Mouse (Mus musculus): ENCODE measurements around the gene St6galnac4. TPM values are rescaled to one million over a fixed set of nuclear protein-coding genes. Genes with fewer than 3 reads are reported as not detected.
A peak's percentile ranks its signal among the peaks of the same experiment; 100 is the strongest.

St6galnac4 gene
- polyA plus RNA-seq, 1 experiment from 2014 or later, result 15.7 TPM

DNA sequence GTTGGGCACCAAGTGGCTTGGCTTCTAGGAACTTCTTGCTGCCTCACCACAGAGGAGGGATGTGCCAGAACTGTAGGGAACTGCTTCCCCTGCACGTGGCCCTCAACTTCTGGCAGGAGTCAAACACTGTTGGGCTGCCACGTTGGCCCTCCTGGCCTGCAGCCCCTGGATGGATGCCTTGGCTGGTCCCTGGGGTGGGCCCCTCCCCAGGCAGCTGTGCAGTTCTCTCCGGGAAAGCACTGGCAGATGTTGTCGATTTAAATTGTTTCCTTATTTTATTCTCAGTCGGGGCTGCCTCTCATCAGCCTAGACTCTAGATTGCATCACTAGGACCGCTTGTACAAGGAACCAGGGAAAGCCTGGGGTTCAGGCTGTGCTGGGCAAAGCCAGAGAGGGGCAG lies 37.1 kb upstream of the St6galnac4 start:
- peaks cover 28% of the 10 kb centered on the region for H3K4me1 ChIP-seq
- peaks cover 27% of the 10 kb centered on the region for H3K36me3 ChIP-seq (replicated peaks)
- DNase-seq (ENCODE audit: extremely low spot score, low spot score), result no peak
- H3K9me3 ChIP-seq, result no peaks in the 10 kb centered on the region
- H3K27me3 ChIP-seq (ENCODE audit: poor library complexity, severe bottlenecking), result no peaks in the 10 kb centered on the region
- WGBS, result 69% methylated on average over 6 of the region's 6 CpGs
- H3K4me3 ChIP-seq, result no peak overlapping the region
- no peak overlapping the region for H3K27ac ChIP-seq

DNA sequence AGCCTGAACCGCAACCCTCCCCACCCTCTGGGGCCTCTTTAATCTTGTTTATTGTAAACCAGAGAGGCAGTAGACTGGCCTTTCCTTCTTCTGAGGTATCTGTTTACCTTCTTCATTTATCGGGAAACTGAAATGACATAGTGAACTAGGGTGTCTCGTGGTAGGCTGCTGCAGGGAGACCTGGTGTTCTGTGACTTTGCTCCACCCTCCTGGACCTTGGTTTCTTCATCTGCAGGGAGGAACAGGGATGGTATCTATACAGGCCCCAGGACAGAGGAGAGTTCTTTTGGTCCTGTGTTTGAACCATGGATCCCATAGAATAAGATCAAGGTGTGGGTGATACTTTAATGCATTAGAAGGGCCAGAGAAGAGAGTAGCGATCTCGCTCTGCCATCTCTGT lies 35.7 kb upstream of the St6galnac4 start:
- DNase-seq (ENCODE audit: extremely low spot score, low spot score), result no peak
- H3K36me3 ChIP-seq (replicated peaks), result peaks cover 13% of the 10 kb centered on the region; the same call in 1 of the 2 replicates
- peaks cover 39% of the 10 kb centered on the region for H3K4me1 ChIP-seq

GRCm38 (mm10) chr2:32553592-32554148 lies 33.2 kb upstream of the St6galnac4 start:
- DNase-seq (ENCODE audit: extremely low spot score, low spot score), result no peak
- Histone ChIP-seq H3K9me3 (no peaks in the 10 kb centered on the region), H3K27ac (peak overlapping the region; percentile 27; the same call in 1 of the 2 replicates), H3K4me1 (peaks cover 38% of the 10 kb centered on the region), H3K27me3 (ENCODE audit: poor library complexity, severe bottlenecking) (no peaks in the 10 kb centered on the region), H3K4me3 (no peak overlapping the region), H3K36me3 (replicated peaks) (peaks cover 7% of the 10 kb centered on the region)
- WGBS, result 83% methylated on average over 7 of the region's 7 CpGs

More for the DNA sequence above, 35.7 kb upstream of the St6galnac4 start:
- Histone ChIP-seq H3K4me3 (no peak overlapping the region), H3K27me3 (ENCODE audit: poor library complexity, severe bottlenecking) (no peaks in the 10 kb centered on the region), H3K27ac (no peak overlapping the region), H3K9me3 (no peaks in the 10 kb centered on the region)
- WGBS, result 92% methylated on average over 5 of the region's 5 CpGs

- no peak for DNase-seq (ENCODE audit: extremely low spot score, low spot score)
- H3K4me3 ChIP-seq, result no peak overlapping the region
- H3K27ac ChIP-seq, result peak overlapping the region; percentile 60
- H3K9me3 ChIP-seq, result no peaks in the 10 kb centered on the region
- peaks cover 44% of the 10 kb centered on the region for H3K4me1 ChIP-seq
- peaks cover 13% of the 10 kb centered on the region for H3K36me3 ChIP-seq (replicated peaks)
- 33% methylated on average over 4 of the region's 4 CpGs for WGBS
- no peaks in the 10 kb centered on the region for H3K27me3 ChIP-seq (ENCODE audit: poor library complexity, severe bottlenecking)
Measured at GRCm38 (mm10) chr2:32555484-32555883, 31.4 kb upstream of the St6galnac4 start.

- no peak overlapping the region for H3K4me3 ChIP-seq
- no peak for DNase-seq (ENCODE audit: extremely low spot score, low spot score)
- peaks cover 19% of the 10 kb centered on the region for H3K36me3 ChIP-seq (replicated peaks)
- H3K27ac ChIP-seq, result peak overlapping the region; percentile 60
- peaks cover 45% of the 10 kb centered on the region for H3K4me1 ChIP-seq
- no peaks in the 10 kb centered on the region for H3K9me3 ChIP-seq
- H3K27me3 ChIP-seq (ENCODE audit: poor library complexity, severe bottlenecking), result no peaks in the 10 kb centered on the region
- WGBS, result 87% methylated on average over 7 of the region's 7 CpGs
Measured at GRCm38 (mm10) chr2:32556019-32556418, 30.9 kb upstream of the St6galnac4 start.

DNA sequence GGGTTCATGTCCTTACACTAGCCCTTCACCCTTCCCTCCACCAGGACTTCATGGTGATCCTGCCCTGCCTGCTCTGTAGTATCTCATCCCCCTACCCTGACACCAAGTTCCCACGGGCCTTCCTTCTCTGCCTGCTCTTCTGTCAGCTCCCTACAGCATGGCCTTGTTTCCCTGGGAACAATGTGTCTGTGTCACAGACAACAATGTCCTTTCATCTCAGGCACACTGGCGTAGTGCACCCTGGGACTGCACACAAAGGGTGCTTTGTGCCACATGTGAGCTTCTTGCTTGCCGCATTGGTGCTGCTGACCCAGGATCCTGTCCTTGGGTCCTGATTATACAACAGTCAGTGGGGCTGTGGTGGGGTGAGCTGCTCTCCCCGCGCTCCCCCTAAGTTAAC lies 27.3 kb upstream of the St6galnac4 start:
- Histone ChIP-seq H3K36me3 (replicated peaks) (peaks cover 51% of the 10 kb centered on the region), H3K4me3 (peak overlapping the region; percentile 11; the same call in 1 of the 2 replicates), H3K27ac (peak overlapping the region; percentile 85), H3K4me1 (peaks cover 42% of the 10 kb centered on the region), H3K9me3 (no peaks in the 10 kb centered on the region), H3K27me3 (ENCODE audit: poor library complexity, severe bottlenecking) (no peaks in the 10 kb centered on the region)
- DNase-seq (ENCODE audit: extremely low spot score, low spot score), result peak; percentile 65
- 16% methylated on average over 5 of the region's 5 CpGs for WGBS

DNA sequence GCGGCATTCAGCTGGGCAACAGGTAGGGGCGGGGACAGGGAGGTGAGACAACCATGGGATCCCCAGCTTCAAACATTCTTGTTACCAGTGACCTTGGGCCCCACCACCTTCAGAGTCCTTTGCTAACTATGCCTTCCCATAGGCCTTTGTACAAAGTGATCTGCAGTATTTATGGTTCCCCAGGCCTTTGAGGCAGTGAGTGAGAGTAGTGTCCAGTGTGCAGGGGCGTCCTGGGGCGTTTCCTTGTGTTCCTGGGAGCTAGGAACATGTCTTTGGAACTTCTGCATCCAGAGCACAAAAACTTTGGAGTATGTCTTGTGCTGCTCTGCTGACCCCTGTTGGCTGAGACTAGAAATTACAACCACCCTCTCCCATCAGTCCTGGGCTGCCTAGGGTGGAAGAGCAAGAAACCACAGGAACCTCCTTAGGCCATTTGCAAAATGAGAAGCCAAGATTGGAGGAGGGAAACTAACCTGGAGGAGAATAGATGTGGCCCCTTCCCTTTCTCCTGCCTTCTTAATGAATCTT lies 20.3 kb upstream of the St6galnac4 start:
- peak; percentile 60 for DNase-seq (ENCODE audit: extremely low spot score, low spot score)
- Histone ChIP-seq H3K4me3 (no peak overlapping the region), H3K9me3 (no peaks in the 10 kb centered on the region), H3K4me1 (peaks cover 7% of the 10 kb centered on the region), H3K27ac (no peak overlapping the region), H3K36me3 (replicated peaks) (peaks cover 75% of the 10 kb centered on the region), H3K27me3 (ENCODE audit: poor library complexity, severe bottlenecking) (no peaks in the 10 kb centered on the region)
- 42% methylated on average over 4 of the region's 4 CpGs for WGBS

DNA sequence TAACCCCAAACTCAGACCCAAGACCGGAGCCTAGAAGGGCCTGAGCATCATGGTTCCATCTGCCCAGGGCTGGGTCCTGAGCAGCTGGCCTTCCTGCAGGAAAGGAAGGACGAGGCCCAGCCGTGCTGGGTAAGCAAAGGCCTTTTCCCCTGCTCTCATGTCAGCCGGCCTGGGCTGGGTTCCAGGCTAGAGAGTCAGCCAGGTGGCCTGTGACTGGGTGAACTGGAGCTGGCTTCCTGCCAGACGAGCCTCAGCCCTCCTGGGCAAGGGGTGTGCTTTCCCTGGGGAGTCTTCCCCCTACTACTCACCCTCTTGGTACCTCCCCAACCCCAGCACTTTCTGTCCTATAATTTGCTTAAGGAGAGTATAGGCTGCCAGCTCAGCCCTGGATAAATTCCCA lies 18.7 kb upstream of the St6galnac4 start:
- H3K27ac ChIP-seq, result no peak overlapping the region
- H3K36me3 ChIP-seq (replicated peaks), result peaks cover 69% of the 10 kb centered on the region
- DNase-seq (ENCODE audit: extremely low spot score, low spot score), result no peak
- no peak overlapping the region for H3K4me3 ChIP-seq
- H3K9me3 ChIP-seq, result no peaks in the 10 kb centered on the region
- peaks cover 15% of the 10 kb centered on the region for H3K4me1 ChIP-seq
- 82% methylated on average over 5 of the region's 5 CpGs for WGBS
- H3K27me3 ChIP-seq (ENCODE audit: poor library complexity, severe bottlenecking), result no peaks in the 10 kb centered on the region

DNA sequence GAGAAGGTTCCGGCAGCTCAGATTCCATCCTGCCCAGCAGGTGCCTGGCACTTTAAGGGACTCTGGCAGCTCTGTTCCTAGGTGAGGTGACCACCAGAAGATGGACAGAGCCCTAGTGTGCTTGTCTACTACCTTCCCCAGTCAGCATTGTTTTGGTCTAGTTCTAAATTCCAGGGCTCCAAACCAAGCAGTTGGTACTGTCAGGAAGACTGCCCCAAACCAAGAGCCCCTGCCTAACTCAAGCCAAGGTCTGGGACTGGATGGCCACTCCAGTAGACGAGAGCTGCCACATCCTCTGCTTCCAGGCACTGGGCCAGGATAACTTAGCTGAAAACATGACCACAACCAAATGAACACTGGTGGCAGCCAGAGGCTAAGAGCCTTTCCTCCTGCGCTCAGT lies 18.0 kb upstream of the St6galnac4 start:
- peaks cover 15% of the 10 kb centered on the region for H3K4me1 ChIP-seq
- H3K27ac ChIP-seq, result no peak overlapping the region
- WGBS, result 90% methylated on average over 3 of the region's 3 CpGs
- peaks cover 66% of the 10 kb centered on the region for H3K36me3 ChIP-seq (replicated peaks)
- no peak for DNase-seq (ENCODE audit: extremely low spot score, low spot score)
- no peaks in the 10 kb centered on the region for H3K27me3 ChIP-seq (ENCODE audit: poor library complexity, severe bottlenecking)
- H3K9me3 ChIP-seq, result no peaks in the 10 kb centered on the region
- H3K4me3 ChIP-seq, result no peak overlapping the region

- H3K27me3 ChIP-seq (ENCODE audit: poor library complexity, severe bottlenecking), result peaks cover under 1% of the 10 kb centered on the region
- H3K4me3 ChIP-seq, result peak within 1 kb of the TSS; percentile 71
- peaks cover 46% of the 10 kb centered on the region for H3K36me3 ChIP-seq (replicated peaks)
- peak within 1 kb of the TSS; percentile 82 for H3K27ac ChIP-seq
- peaks cover 24% of the 10 kb centered on the region for H3K4me1 ChIP-seq
- peak; percentile 89 for DNase-seq (ENCODE audit: extremely low spot score, low spot score)
- H3K9me3 ChIP-seq, result no peaks in the 10 kb centered on the region
- WGBS, result 2% methylated on average over 36 of the region's 36 CpGs
Measured at GRCm38 (mm10) chr2:32570698-32571494, 16.0 kb upstream of the St6galnac4 start, which contains the start of gene Dpm2. Gene Dpm2, plus strand, starts transcription at chr2:32570858.

DNA sequence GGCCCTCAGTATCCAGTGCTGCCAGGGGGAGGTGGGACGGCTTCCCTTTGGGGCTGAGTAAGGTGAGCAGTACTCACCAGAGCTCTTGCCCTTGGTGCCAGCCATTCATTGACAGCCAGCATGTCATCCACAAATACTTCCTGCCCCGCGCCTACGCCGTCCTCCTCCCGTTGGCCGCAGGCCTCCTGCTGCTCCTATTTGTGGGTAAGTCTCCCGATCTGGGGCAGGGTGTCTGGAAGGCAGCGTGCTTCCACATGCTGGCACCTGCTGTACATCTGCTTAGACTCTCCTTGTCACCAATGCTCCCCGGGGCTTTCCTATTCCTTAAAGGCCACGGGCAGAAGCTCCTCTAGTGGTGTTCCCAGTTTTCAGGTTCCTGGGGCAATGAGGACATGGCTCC lies 14.7 kb upstream of the St6galnac4 start:
- H3K27ac ChIP-seq, result no peak overlapping the region
- no peak for DNase-seq (ENCODE audit: extremely low spot score, low spot score)
- peaks cover 28% of the 10 kb centered on the region for H3K4me1 ChIP-seq
- H3K27me3 ChIP-seq (ENCODE audit: poor library complexity, severe bottlenecking), result peaks cover 14% of the 10 kb centered on the region
- peak overlapping the region; percentile 71 for H3K4me3 ChIP-seq
- no peaks in the 10 kb centered on the region for H3K9me3 ChIP-seq
- WGBS, result 93% methylated on average over 11 of the region's 11 CpGs
- peaks cover 33% of the 10 kb centered on the region for H3K36me3 ChIP-seq (replicated peaks)

DNA sequence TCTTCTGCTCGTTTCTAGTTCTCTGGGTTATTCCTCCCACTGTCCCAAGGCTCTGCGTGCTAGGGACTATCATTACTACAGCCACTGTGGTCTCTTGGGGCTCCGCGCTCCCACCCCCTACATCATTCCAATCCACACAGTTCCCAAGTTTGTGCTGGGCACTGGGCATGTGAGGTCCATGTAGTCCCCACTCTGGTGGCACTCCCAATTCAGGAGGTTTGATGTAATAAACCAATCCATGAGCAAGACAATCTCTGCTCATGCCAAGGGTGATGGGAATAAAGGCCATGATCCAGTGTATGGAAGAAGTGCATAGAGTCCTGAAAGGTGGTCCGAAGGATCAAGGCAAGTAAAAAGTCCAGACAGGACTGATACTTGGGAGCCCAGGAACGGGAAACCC lies 12.4 kb upstream of the St6galnac4 start, which contains the start of gene Pip5kl1:
Pip5kl1 (plus strand) TSS at position 301 of the 400 bp plus-strand sequence.
- H3K36me3 ChIP-seq (replicated peaks), result peaks cover 14% of the 10 kb centered on the region
- WGBS, result 77% methylated on average over 6 of the region's 6 CpGs
- H3K27me3 ChIP-seq (ENCODE audit: poor library complexity, severe bottlenecking), result peaks cover 37% of the 10 kb centered on the region
- H3K27ac ChIP-seq, result peak within 1 kb of the TSS; percentile 77
- H3K4me1 ChIP-seq, result peaks cover 35% of the 10 kb centered on the region
- H3K4me3 ChIP-seq, result peak within 1 kb of the TSS; percentile 70
- no peaks in the 10 kb centered on the region for H3K9me3 ChIP-seq
- DNase-seq (ENCODE audit: extremely low spot score, low spot score), result no peak

All from forebrain, embryonic 10.5 days (tissue).